Mouse (Mus musculus) erythroblast, embryonic 14.5 days (primary cell): ENCODE measurements at regions not wholly inside any gene's neighbourhood (a gene's known extent, or its start where the extent isn't known, plus 50 kb on each side); places are given as distances from the start of the nearest gene placed in this dataset.

Experiments
- GATA1 ChIP-seq: IDR thresholded peaks from 2 replicates; pipeline ENCODE4 v1.6.1; 2012; ENCODE audit warnings: low read length, inconsistent platforms, mixed read lengths
- TAL1 ChIP-seq: IDR thresholded peaks from 3 replicates; pipeline ENCODE4 v1.6.1; 2012; ENCODE audit warnings: low read length, inconsistent platforms, mixed read lengths

DNA sequence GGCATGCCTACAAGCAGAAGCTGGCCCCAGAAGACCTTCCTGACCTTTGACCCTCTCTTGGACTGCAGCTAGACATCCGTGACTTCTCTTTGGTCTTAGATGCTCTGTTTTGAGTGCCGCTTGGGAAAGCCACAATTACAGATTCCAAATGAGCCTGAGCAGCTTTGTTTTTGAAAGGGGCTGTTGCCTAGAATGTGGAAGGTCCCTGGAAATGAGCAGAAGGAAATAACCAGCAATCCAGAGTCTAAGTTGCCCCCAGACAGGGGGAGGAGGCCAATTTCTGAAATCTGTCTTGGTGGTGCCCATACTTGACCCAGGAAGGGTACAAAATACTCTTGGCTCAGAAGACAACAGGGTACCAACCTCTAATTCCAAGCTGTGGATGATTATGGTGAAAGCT is 253.9 kb downstream of the Nuak1 start:
- TF ChIP-seq TAL1 (no peak), GATA1 (no peak)
